Mouse (Mus musculus): Measurements from ENCODE around the gene Slc13a1. TPM values are rescaled to one million over a fixed set of nuclear protein-coding genes. Genes with fewer than 3 reads are reported as not detected.
"Not testable (repeated sequence)": the region's sequence is repeated elsewhere in the genome, so short reads cannot be mapped to it uniquely, and the experiment has no call there.

Gene Slc13a1
- polyA plus RNA-seq (2014; fragmentation: Nextera tagmentation; extraction: Ambion mirVana) = not detected in 2 replicates

DNA sequence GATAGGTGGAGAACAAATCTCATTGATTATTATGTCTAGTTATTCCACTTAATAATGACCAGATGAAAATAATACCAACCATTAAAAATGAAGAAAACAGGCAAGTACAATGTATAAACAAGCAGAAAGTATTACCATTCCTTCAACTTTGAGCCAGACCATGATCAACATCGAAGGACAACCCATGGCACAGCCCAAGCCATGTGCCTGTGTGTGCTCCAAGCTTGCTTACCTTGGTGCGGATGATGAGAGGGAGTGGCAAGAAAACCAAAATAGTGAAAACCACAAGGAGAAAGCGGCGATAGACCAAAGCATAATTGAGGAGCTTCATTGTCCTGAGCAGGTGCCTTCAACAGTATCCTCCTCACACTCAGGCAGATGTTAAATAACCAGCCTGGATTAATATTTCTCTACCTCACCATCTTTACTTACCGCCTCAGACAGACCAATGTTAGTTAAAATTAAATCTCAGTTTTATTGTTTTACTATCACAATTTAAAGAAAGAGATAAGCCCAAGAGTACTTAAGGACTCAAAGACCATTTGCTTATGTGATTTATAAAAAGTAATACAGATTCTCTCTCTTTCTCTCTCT lies at the start of gene Slc13a1:
Slc13a1 (minus strand) TSS at position 359 of the 594 bp plus-strand sequence.
- Histone ChIP-seq H3K9me3 (ENCODE audit: control insufficient read depth, low read length) (no peaks in the 10 kb centered on the region), H3K36me3 (ENCODE audit: control insufficient read depth, insufficient read depth, low read length) (no peaks in the 10 kb centered on the region), H3K4me2 (ENCODE audit: low read depth) (no peak within 1 kb of the TSS), H3K9ac (ENCODE audit: low read length) (no peak within 1 kb of the TSS), H3K27me3 (ENCODE audit: control insufficient read depth, insufficient read depth, low read length) (no peaks in the 10 kb centered on the region), H3K4me3 (ENCODE audit: low read depth, low read length) (no peak within 1 kb of the TSS), H3K27ac (ENCODE audit: low read depth, low read length) (no peak within 1 kb of the TSS), H3K4me1 (ENCODE audit: control insufficient read depth, insufficient read depth, low read length) (no peaks in the 10 kb centered on the region)
- ATAC-seq (ENCODE audit: insufficient read depth, low FRiP score, low TSS enrichment) (no peak), DNase-seq (ENCODE audit: low spot score) (no peak)
- 93% methylated on average over 5 of the region's 5 CpGs for WGBS

DNA sequence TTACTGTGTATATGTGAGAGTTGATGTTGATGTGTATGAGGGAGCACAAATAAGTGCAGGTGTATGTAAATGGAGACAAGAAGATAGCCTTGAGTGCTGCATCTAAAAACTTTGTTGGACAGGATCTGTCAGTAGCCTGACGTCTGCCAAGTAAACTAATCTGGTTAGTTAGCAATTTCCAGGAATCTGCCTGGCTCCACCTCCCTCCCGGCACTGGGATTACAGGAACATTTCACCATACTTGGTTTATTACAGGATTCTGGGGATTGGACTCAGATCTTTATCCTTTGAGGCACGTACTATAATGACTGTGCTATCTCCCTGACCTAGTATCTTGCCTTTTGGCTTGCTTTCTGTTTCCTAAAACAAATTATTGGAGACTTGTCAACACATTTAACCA lies 40.0 kb upstream of the Slc13a1 start:
- no peaks in the 10 kb centered on the region for H3K36me3 ChIP-seq (ENCODE audit: control insufficient read depth, insufficient read depth, low read length)
- H3K27me3 ChIP-seq (ENCODE audit: control insufficient read depth, insufficient read depth, low read length) = no peaks in the 10 kb centered on the region
- H3K4me3 ChIP-seq (ENCODE audit: low read depth, low read length) = no peak overlapping the region
- WGBS = 84% methylated on average over 3 of the region's 3 CpGs
- ATAC-seq (ENCODE audit: insufficient read depth, low FRiP score, low TSS enrichment) (no peak), DNase-seq (ENCODE audit: low spot score) (no peak)
- no peak overlapping the region for H3K9ac ChIP-seq (ENCODE audit: low read length)
- H3K9me3 ChIP-seq (ENCODE audit: control insufficient read depth, low read length) = no peaks in the 10 kb centered on the region
- H3K4me2 ChIP-seq (ENCODE audit: low read depth) = no peak overlapping the region
- H3K27ac ChIP-seq (ENCODE audit: low read depth, low read length) = no peak overlapping the region
- no peaks in the 10 kb centered on the region for H3K4me1 ChIP-seq (ENCODE audit: control insufficient read depth, insufficient read depth, low read length)

DNA sequence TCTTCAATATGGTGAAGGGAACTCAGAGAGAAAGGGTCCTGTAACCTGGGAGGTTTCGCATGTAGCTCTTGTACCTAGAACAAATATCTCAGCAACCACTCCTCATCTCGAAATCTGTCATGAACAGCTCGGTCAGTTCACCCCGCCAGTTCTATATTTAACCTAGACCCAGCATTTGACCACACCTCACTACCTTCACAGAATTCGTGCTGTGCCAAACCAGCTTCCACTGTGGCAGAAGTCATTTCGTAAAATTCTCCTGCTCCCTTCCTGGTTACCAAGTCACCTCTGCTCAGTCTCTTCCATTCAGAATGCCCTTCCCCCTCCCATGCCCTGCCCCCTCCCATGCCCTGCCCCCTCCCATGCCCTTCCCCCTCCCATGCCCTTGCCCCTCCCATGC lies 34.3 kb upstream of the Slc13a1 start:
- ATAC-seq (ENCODE audit: insufficient read depth, low FRiP score, low TSS enrichment) (no peak), DNase-seq (ENCODE audit: low spot score) (no peak)
- Histone ChIP-seq H3K36me3 (ENCODE audit: control insufficient read depth, insufficient read depth, low read length) (no peaks in the 10 kb centered on the region), H3K4me3 (ENCODE audit: low read depth, low read length) (no peak overlapping the region), H3K9ac (ENCODE audit: low read length) (no peak overlapping the region), H3K4me2 (ENCODE audit: low read depth) (no peak overlapping the region), H3K27me3 (ENCODE audit: control insufficient read depth, insufficient read depth, low read length) (no peaks in the 10 kb centered on the region), H3K9me3 (ENCODE audit: control insufficient read depth, low read length) (no peaks in the 10 kb centered on the region), H3K27ac (ENCODE audit: low read depth, low read length) (no peak overlapping the region), H3K4me1 (ENCODE audit: control insufficient read depth, insufficient read depth, low read length) (no peaks in the 10 kb centered on the region)
- 87% methylated on average over 6 of the region's 6 CpGs for WGBS

DNA sequence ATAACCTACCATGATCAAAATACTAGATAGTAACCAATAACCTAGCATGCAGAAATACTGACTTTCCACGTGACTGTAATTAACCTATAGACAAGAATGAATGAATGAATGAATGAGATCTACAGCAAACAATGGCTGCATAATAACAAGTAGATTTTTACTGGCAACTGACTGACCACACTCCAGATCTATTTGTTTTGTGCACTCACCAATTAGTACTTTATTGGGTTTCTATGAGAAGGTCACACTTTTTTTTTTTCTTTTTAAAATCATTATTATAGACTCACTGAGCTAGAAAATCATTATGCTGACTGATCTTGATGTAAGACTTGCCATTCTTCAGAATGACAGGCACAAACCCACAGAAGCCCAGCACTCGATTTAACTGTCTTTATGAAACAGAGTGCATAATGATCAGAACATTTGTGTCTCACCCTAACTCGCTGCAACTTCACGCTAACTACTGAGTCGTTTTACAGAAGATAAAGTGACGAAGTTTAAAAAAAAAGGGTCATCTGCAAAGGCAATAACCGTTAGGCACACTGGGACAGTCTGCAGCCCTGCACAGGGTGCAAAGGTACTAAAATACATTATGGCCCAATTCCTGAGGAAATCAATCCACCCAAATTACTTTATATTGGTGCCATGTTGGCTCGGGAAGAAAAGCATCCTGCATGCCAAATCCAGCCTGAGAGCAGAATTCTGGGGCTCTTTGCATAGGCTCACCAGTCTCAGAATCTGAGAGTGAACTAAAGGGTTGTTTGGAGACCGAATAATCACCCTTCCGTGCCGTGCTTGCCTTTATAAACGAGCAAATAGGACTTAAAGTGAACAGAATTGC lies 33.0 kb upstream of the Slc13a1 start:
- no peak overlapping the region for H3K4me3 ChIP-seq (ENCODE audit: low read depth, low read length)
- no peaks in the 10 kb centered on the region for H3K4me1 ChIP-seq (ENCODE audit: control insufficient read depth, insufficient read depth, low read length)
- H3K27me3 ChIP-seq (ENCODE audit: control insufficient read depth, insufficient read depth, low read length) = no peaks in the 10 kb centered on the region
- no peak overlapping the region for H3K4me2 ChIP-seq (ENCODE audit: low read depth)
- 42% methylated on average over 12 of the region's 12 CpGs for WGBS
- DNase-seq (ENCODE audit: low spot score) (no peak), ATAC-seq (ENCODE audit: insufficient read depth, low FRiP score, low TSS enrichment) (no peak)
- no peak overlapping the region for H3K9ac ChIP-seq (ENCODE audit: low read length)
- no peaks in the 10 kb centered on the region for H3K36me3 ChIP-seq (ENCODE audit: control insufficient read depth, insufficient read depth, low read length)
- no peaks in the 10 kb centered on the region for H3K9me3 ChIP-seq (ENCODE audit: control insufficient read depth, low read length)
- H3K27ac ChIP-seq (ENCODE audit: low read depth, low read length) = no peak overlapping the region

DNA sequence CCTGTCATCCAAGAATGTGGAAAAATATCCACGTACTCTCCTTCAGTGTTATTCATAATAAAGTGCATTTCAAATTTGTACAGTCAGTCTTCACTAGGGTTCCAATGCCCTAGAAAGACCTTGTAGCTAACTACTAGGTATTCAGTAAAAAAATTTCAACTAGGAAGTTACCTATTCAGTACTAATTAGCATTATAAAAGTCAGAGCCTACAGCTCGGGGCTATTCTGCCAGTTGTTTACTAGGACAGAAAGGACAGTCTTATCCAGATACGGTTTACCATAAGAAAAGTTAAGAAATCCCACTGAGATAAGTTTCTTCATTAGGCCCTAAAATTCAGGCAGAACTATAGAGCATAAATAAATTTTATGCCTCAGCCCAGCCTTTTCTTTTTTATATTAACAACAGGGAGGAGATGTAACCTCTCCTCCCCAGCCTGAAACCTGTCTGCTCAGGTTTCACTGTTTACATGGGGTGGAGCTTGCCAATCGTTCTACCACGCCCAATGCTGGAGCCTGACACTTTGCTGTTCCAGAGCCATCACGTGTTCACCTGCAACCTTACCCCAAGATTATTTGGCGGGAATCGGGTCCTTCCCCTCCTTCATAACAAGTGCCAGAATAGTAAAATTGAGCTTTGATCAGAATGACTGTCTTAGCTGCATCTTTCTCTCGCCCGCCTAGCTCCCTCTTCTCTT lies 29.8 kb upstream of the Slc13a1 start:
- H3K4me2 ChIP-seq (ENCODE audit: low read depth); DNase-seq (ENCODE audit: low spot score); H3K27me3 ChIP-seq (ENCODE audit: control insufficient read depth, insufficient read depth, low read length); H3K9ac ChIP-seq (ENCODE audit: low read length); H3K36me3 ChIP-seq (ENCODE audit: control insufficient read depth, insufficient read depth, low read length); ATAC-seq (ENCODE audit: insufficient read depth, low FRiP score, low TSS enrichment); H3K9me3 ChIP-seq (ENCODE audit: control insufficient read depth, low read length); H3K4me3 ChIP-seq (ENCODE audit: low read depth, low read length); H3K4me1 ChIP-seq (ENCODE audit: control insufficient read depth, insufficient read depth, low read length); H3K27ac ChIP-seq (ENCODE audit: low read depth, low read length): not testable (repeated sequence)
- whole genome bisulfite sequencing = 84% methylated on average over 10 of the region's 10 CpGs

DNA sequence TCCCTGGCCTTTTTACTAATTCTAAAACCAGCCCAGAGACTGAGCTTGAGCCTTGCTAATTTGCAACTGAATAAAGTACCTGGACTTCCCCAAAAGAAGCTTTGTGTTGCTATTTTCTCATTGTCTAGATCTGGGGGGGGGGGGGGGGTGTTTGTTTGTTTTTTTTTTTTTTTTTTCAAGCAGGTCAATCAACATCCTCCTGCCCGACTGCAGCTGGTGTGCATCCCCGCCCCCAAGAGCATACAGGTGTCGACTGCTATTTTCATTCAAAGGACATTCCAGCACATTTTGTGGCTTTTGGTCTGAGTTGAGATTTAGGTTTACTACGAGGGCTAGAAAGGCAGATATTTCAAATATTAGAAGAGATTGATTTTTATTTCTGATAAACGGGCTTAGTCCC lies 28.5 kb upstream of the Slc13a1 start:
- H3K9me3 ChIP-seq (ENCODE audit: control insufficient read depth, low read length); H3K4me2 ChIP-seq (ENCODE audit: low read depth); DNase-seq (ENCODE audit: low spot score); H3K27me3 ChIP-seq (ENCODE audit: control insufficient read depth, insufficient read depth, low read length); ATAC-seq (ENCODE audit: insufficient read depth, low FRiP score, low TSS enrichment); H3K4me3 ChIP-seq (ENCODE audit: low read depth, low read length); H3K27ac ChIP-seq (ENCODE audit: low read depth, low read length); H3K36me3 ChIP-seq (ENCODE audit: control insufficient read depth, insufficient read depth, low read length); H3K9ac ChIP-seq (ENCODE audit: low read length); H3K4me1 ChIP-seq (ENCODE audit: control insufficient read depth, insufficient read depth, low read length): not testable (repeated sequence)
- 43% methylated on average over 5 of the region's 5 CpGs for WGBS

DNA sequence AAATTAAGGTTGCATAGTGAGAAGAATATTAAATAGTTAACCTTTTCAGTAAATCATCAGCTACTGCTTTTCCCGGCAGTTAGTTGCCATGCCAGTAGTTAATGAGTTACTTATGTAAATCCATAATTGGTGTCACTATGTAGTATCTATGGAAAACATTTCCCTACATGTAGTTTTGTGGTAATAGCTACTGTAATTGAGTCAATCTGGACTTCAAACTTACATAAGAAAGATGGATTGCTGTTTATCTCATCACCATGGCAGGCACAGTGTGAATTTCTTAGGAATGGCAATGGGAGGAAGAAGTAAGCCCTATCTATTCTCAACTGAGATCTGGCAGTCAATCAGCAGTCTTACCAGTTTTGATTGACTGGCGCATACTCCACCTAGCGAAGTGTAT lies 15.5 kb upstream of the Slc13a1 start:
- Histone ChIP-seq H3K27me3 (ENCODE audit: control insufficient read depth, insufficient read depth, low read length) (no peaks in the 10 kb centered on the region), H3K4me1 (ENCODE audit: control insufficient read depth, insufficient read depth, low read length) (no peaks in the 10 kb centered on the region), H3K9ac (ENCODE audit: low read length) (no peak overlapping the region), H3K36me3 (ENCODE audit: control insufficient read depth, insufficient read depth, low read length) (no peaks in the 10 kb centered on the region), H3K9me3 (ENCODE audit: control insufficient read depth, low read length) (no peaks in the 10 kb centered on the region), H3K27ac (ENCODE audit: low read depth, low read length) (no peak overlapping the region), H3K4me2 (ENCODE audit: low read depth) (no peak overlapping the region), H3K4me3 (ENCODE audit: low read depth, low read length) (no peak overlapping the region)
- DNase-seq (ENCODE audit: low spot score) = no peak
- no peak for ATAC-seq (ENCODE audit: insufficient read depth, low FRiP score, low TSS enrichment)
- WGBS = 90% methylated on average over 3 of the region's 3 CpGs

DNA sequence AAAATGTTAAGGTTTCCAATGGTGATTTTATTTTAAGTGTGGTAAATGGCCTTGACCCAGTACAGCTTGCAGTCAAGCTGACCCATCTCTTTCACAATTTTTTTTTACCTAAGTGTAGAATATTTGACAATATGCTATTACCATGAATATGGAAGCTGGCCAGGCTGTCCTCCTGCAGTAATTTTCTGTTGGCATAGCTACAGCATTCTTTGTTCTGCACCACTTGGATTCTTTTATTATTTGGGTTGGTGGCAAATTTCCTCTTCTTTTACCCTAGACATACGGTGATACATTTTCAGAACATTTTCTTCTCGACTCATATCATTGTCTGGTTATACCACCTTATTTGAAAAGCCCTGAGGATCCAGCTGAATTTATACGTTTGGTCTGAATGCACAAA lies 7.5 kb upstream of the Slc13a1 start:
- 83% methylated on average over 3 of the region's 3 CpGs for WGBS
- Histone ChIP-seq H3K9ac (ENCODE audit: low read length) (no peak overlapping the region), H3K4me3 (ENCODE audit: low read depth, low read length) (no peak overlapping the region), H3K4me2 (ENCODE audit: low read depth) (no peak overlapping the region), H3K9me3 (ENCODE audit: control insufficient read depth, low read length) (no peaks in the 10 kb centered on the region), H3K27ac (ENCODE audit: low read depth, low read length) (no peak overlapping the region), H3K4me1 (ENCODE audit: control insufficient read depth, insufficient read depth, low read length) (no peaks in the 10 kb centered on the region), H3K27me3 (ENCODE audit: control insufficient read depth, insufficient read depth, low read length) (no peaks in the 10 kb centered on the region), H3K36me3 (ENCODE audit: control insufficient read depth, insufficient read depth, low read length) (no peaks in the 10 kb centered on the region)
- no peak for ATAC-seq (ENCODE audit: insufficient read depth, low FRiP score, low TSS enrichment)
- no peak for DNase-seq (ENCODE audit: low spot score)

Measured in neural tube, embryonic 11.5 days (tissue).